Mouse (Mus musculus): ENCODE data around the gene Dlx6. TPM values are rescaled to one million over a fixed set of nuclear protein-coding genes. Genes with fewer than 3 reads are reported as not detected.

The Dlx6 gene
- not detected in 2 replicates for total RNA-seq (2017)

- ATAC-seq (replicated peaks in 1 of 2; ENCODE audit: insufficient read depth in 1 of 2, low FRiP score in 2 of 2, low TSS enrichment in 1 of 2, low read depth in 1 of 2, poor library complexity in 2 of 2, severe bottlenecking in 2 of 2) = peak; percentile 16 to 19; a peak in 1 of 4 replicates
Observed at GRCm38 (mm10) chr6:6863160-6863870, at the start of gene Dlx6. TSS of gene Dlx6 (plus strand) at chr6:6863334.

- ATAC-seq (replicated peaks in 1 of 2; ENCODE audit: insufficient read depth in 1 of 2, low FRiP score in 2 of 2, low TSS enrichment in 1 of 2, low read depth in 1 of 2, poor library complexity in 2 of 2, severe bottlenecking in 2 of 2) = no peak
Observed at GRCm38 (mm10) chr6:6816821-6817220, 46.3 kb upstream of the Dlx6 start.

GRCm38 (mm10) chr6:6818036-6818788 lies 44.9 kb upstream of the Dlx6 start:
- ATAC-seq (replicated peaks in 1 of 2; ENCODE audit: insufficient read depth in 1 of 2, low FRiP score in 2 of 2, low TSS enrichment in 1 of 2, low read depth in 1 of 2, poor library complexity in 2 of 2, severe bottlenecking in 2 of 2) = no peak

- ATAC-seq (replicated peaks in 1 of 2; ENCODE audit: insufficient read depth in 1 of 2, low FRiP score in 2 of 2, low TSS enrichment in 1 of 2, low read depth in 1 of 2, poor library complexity in 2 of 2, severe bottlenecking in 2 of 2) = no peak
Observed at GRCm38 (mm10) chr6:6819134-6819533, 44.0 kb upstream of the Dlx6 start.

GRCm38 (mm10) chr6:6825313-6825712 lies 37.8 kb upstream of the Dlx6 start:
- ATAC-seq (replicated peaks in 1 of 2; ENCODE audit: insufficient read depth in 1 of 2, low FRiP score in 2 of 2, low TSS enrichment in 1 of 2, low read depth in 1 of 2, poor library complexity in 2 of 2, severe bottlenecking in 2 of 2) = no peak

GRCm38 (mm10) chr6:6826861-6827260 lies 36.3 kb upstream of the Dlx6 start:
- no peak for ATAC-seq (replicated peaks in 1 of 2; ENCODE audit: insufficient read depth in 1 of 2, low FRiP score in 2 of 2, low TSS enrichment in 1 of 2, low read depth in 1 of 2, poor library complexity in 2 of 2, severe bottlenecking in 2 of 2)

GRCm38 (mm10) chr6:6830446-6830845 lies 32.7 kb upstream of the Dlx6 start:
- no peak for ATAC-seq (replicated peaks in 1 of 2; ENCODE audit: insufficient read depth in 1 of 2, low FRiP score in 2 of 2, low TSS enrichment in 1 of 2, low read depth in 1 of 2, poor library complexity in 2 of 2, severe bottlenecking in 2 of 2)

- no peak for ATAC-seq (replicated peaks in 1 of 2; ENCODE audit: insufficient read depth in 1 of 2, low FRiP score in 2 of 2, low TSS enrichment in 1 of 2, low read depth in 1 of 2, poor library complexity in 2 of 2, severe bottlenecking in 2 of 2)
Observed at GRCm38 (mm10) chr6:6833301-6833700, 29.8 kb upstream of the Dlx6 start.

- no peak for ATAC-seq (replicated peaks in 1 of 2; ENCODE audit: insufficient read depth in 1 of 2, low FRiP score in 2 of 2, low TSS enrichment in 1 of 2, low read depth in 1 of 2, poor library complexity in 2 of 2, severe bottlenecking in 2 of 2)
Observed at GRCm38 (mm10) chr6:6848541-6848940, 14.6 kb upstream of the Dlx6 start.

GRCm38 (mm10) chr6:6849744-6850143 lies 13.4 kb upstream of the Dlx6 start:
- ATAC-seq (replicated peaks in 1 of 2; ENCODE audit: insufficient read depth in 1 of 2, low FRiP score in 2 of 2, low TSS enrichment in 1 of 2, low read depth in 1 of 2, poor library complexity in 2 of 2, severe bottlenecking in 2 of 2) = no peak

GRCm38 (mm10) chr6:6850324-6851060 lies 12.6 kb upstream of the Dlx6 start:
- ATAC-seq (replicated peaks in 1 of 2; ENCODE audit: insufficient read depth in 1 of 2, low FRiP score in 2 of 2, low TSS enrichment in 1 of 2, low read depth in 1 of 2, poor library complexity in 2 of 2, severe bottlenecking in 2 of 2) = no peak

GRCm38 (mm10) chr6:6851166-6851565 lies 12.0 kb upstream of the Dlx6 start:
- ATAC-seq (replicated peaks in 1 of 2; ENCODE audit: insufficient read depth in 1 of 2, low FRiP score in 2 of 2, low TSS enrichment in 1 of 2, low read depth in 1 of 2, poor library complexity in 2 of 2, severe bottlenecking in 2 of 2) = no peak

GRCm38 (mm10) chr6:6852944-6853343 lies 10.2 kb upstream of the Dlx6 start:
- no peak for ATAC-seq (replicated peaks in 1 of 2; ENCODE audit: insufficient read depth in 1 of 2, low FRiP score in 2 of 2, low TSS enrichment in 1 of 2, low read depth in 1 of 2, poor library complexity in 2 of 2, severe bottlenecking in 2 of 2)

- ATAC-seq (replicated peaks in 1 of 2; ENCODE audit: insufficient read depth in 1 of 2, low FRiP score in 2 of 2, low TSS enrichment in 1 of 2, low read depth in 1 of 2, poor library complexity in 2 of 2, severe bottlenecking in 2 of 2) = no peak
Observed at GRCm38 (mm10) chr6:6854176-6854575, 9.0 kb upstream of the Dlx6 start.

GRCm38 (mm10) chr6:6854902-6855745 lies 8.0 kb upstream of the Dlx6 start:
- no peak for ATAC-seq (replicated peaks in 1 of 2; ENCODE audit: insufficient read depth in 1 of 2, low FRiP score in 2 of 2, low TSS enrichment in 1 of 2, low read depth in 1 of 2, poor library complexity in 2 of 2, severe bottlenecking in 2 of 2)

- no peak for ATAC-seq (replicated peaks in 1 of 2; ENCODE audit: insufficient read depth in 1 of 2, low FRiP score in 2 of 2, low TSS enrichment in 1 of 2, low read depth in 1 of 2, poor library complexity in 2 of 2, severe bottlenecking in 2 of 2)
Observed at GRCm38 (mm10) chr6:6855746-6856185, 7.4 kb upstream of the Dlx6 start.

- ATAC-seq (replicated peaks in 1 of 2; ENCODE audit: insufficient read depth in 1 of 2, low FRiP score in 2 of 2, low TSS enrichment in 1 of 2, low read depth in 1 of 2, poor library complexity in 2 of 2, severe bottlenecking in 2 of 2) = no peak
Observed at GRCm38 (mm10) chr6:6856316-6856715, 6.8 kb upstream of the Dlx6 start.
